Mouse (Mus musculus): ENCODE measurements around the gene Olfr839-ps1. TPM values are rescaled to one million over a fixed set of nuclear protein-coding genes. Genes with fewer than 3 reads are reported as not detected.

The Olfr839-ps1 gene
- not detected in 2 replicates for polyA plus RNA-seq (2015; fragmentation: Nextera tagmentation; extraction: Ambion mirVana)

DNA sequence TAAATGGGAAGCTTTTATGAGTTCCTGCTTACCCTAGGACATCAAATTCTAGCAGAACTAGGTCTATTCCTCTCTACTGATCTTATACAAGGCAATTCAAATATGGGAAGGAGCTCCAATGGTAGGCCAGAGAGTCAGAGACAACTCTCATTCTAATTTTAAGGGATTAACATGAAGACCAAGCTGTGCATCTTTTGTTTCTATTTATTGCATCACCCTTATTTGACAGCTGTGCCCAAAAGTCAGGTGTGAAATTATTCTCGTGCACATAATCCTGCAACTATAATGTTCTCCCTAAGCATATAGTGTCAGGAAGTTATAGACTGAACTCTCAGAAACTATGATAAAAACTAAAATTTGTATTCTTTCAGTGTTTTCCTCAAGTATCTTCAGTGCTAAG lies at the start of gene Olfr839-ps1:
Gene Olfr839-ps1 (minus strand): TSS at position 101 of the 400 bp plus-strand sequence.
- peaks cover 3% of the 10 kb centered on the region; the same call in 1 of the 2 replicates for H3K9me3 ChIP-seq (ENCODE audit: control insufficient read depth, low read length)
- H3K4me2 ChIP-seq (ENCODE audit: low read length) = no peak within 1 kb of the TSS
- 88% methylated on average over 1 of the region's 1 CpGs for WGBS
- no peak for ATAC-seq
- no peaks in the 10 kb centered on the region for H3K27me3 ChIP-seq (replicated peaks; ENCODE audit: control insufficient read depth, insufficient read depth, low read length)
- no peaks in the 10 kb centered on the region for H3K4me1 ChIP-seq (ENCODE audit: control insufficient read depth, insufficient read depth, low read depth, low read length)
- H3K36me3 ChIP-seq (ENCODE audit: control insufficient read depth, insufficient read depth, low read length) = no peaks in the 10 kb centered on the region
- no peak within 1 kb of the TSS for H3K4me3 ChIP-seq (ENCODE audit: low read length)
- no peak within 1 kb of the TSS for H3K27ac ChIP-seq (ENCODE audit: low read depth, low read length)
- H3K9ac ChIP-seq (ENCODE audit: low read depth, low read length) = no peak within 1 kb of the TSS

DNA sequence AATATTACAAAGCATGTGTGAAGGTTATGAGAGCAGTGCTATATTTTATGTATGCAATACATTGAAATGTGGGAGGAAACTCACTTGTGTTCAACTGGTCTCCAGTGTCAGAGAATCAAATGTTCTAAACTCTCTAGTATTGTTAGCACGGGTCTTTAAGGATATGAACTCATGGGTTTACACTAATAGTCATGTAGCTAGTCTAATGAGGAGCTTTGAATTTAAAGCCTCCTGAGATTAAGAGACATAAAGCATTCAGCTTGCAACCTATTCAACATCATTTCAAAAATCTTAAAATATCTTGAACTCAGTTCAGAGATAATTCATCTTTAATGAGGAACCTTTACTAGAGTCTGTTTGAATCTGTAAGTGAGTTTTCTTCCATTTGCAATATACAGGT lies 41.1 kb downstream of the Olfr839-ps1 start, which contains the start of gene Olfr837:
Gene Olfr837 (plus strand): TSS at position 301 of the 400 bp plus-strand sequence.
- H3K4me1 ChIP-seq (ENCODE audit: control insufficient read depth, insufficient read depth, low read depth, low read length) = no peaks in the 10 kb centered on the region
- H3K36me3 ChIP-seq (ENCODE audit: control insufficient read depth, insufficient read depth, low read length) = no peaks in the 10 kb centered on the region
- 67% methylated on average over 1 of the region's 1 CpGs for WGBS
- no peak within 1 kb of the TSS for H3K9ac ChIP-seq (ENCODE audit: low read depth, low read length)
- ATAC-seq = no peak
- H3K4me2 ChIP-seq (ENCODE audit: low read length) = no peak within 1 kb of the TSS
- peaks cover 3% of the 10 kb centered on the region; the same call in 1 of the 2 replicates for H3K9me3 ChIP-seq (ENCODE audit: control insufficient read depth, low read length)
- H3K27me3 ChIP-seq (replicated peaks; ENCODE audit: control insufficient read depth, insufficient read depth, low read length) = no peaks in the 10 kb centered on the region
- H3K27ac ChIP-seq (ENCODE audit: low read depth, low read length) = no peak within 1 kb of the TSS
- H3K4me3 ChIP-seq (ENCODE audit: low read length) = no peak within 1 kb of the TSS

DNA sequence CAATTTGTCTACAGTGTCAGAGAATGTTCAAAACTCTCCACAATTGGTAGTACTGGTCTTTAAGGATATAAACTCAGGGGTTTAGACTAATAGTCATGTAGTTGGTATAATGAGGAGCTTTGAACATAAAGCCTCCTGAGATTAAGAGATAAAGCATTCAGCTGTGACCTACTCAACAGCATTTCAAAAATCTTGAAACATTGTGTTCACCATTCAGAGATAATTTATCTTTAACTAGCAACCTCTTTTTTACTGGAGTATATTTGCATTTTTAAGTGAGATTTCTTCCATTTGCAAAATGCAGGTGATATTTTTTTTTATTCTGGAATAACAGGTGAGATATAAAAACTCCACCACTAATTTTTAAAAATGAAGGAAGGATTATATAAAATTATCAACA lies 57.0 kb downstream of the Olfr839-ps1 start, which contains the start of gene Olfr836:
Gene Olfr836 (plus strand): TSS at position 301 of the 400 bp plus-strand sequence.
- Histone ChIP-seq H3K4me2 (ENCODE audit: low read length) (no peak within 1 kb of the TSS), H3K36me3 (ENCODE audit: control insufficient read depth, insufficient read depth, low read length) (no peaks in the 10 kb centered on the region), H3K27me3 (replicated peaks; ENCODE audit: control insufficient read depth, insufficient read depth, low read length) (no peaks in the 10 kb centered on the region), H3K27ac (ENCODE audit: low read depth, low read length) (no peak within 1 kb of the TSS), H3K9me3 (ENCODE audit: control insufficient read depth, low read length) (no peaks in the 10 kb centered on the region), H3K4me1 (ENCODE audit: control insufficient read depth, insufficient read depth, low read depth, low read length) (no peaks in the 10 kb centered on the region), H3K9ac (ENCODE audit: low read depth, low read length) (no peak within 1 kb of the TSS), H3K4me3 (ENCODE audit: low read length) (no peak within 1 kb of the TSS)
- no peak for ATAC-seq

Other genes with a start within 250 kb of the Olfr839-ps1 start
- not detected in 2 replicates for gene Olfr832, start 240.2 kb downstream of the Olfr839-ps1 start, polyA plus RNA-seq (2015; fragmentation: Nextera tagmentation; extraction: Ambion mirVana)
- gene Olfr834, start 189.3 kb downstream of the Olfr839-ps1 start, polyA plus RNA-seq (2015; fragmentation: Nextera tagmentation; extraction: Ambion mirVana) = not detected in 2 replicates
- not detected in 2 replicates for gene Olfr835, start 144.6 kb downstream of the Olfr839-ps1 start, polyA plus RNA-seq (2015; fragmentation: Nextera tagmentation; extraction: Ambion mirVana)
- gene Olfr836, start 56.9 kb downstream of the Olfr839-ps1 start, polyA plus RNA-seq (2015; fragmentation: Nextera tagmentation; extraction: Ambion mirVana) = not detected in 2 replicates
- gene Olfr837, start 41.0 kb downstream of the Olfr839-ps1 start, polyA plus RNA-seq (2015; fragmentation: Nextera tagmentation; extraction: Ambion mirVana) = not detected in 2 replicates
- gene Olfr843, start 74.7 kb upstream of the Olfr839-ps1 start, polyA plus RNA-seq (2015; fragmentation: Nextera tagmentation; extraction: Ambion mirVana) = not detected in 2 replicates
- not detected in 2 replicates for gene Olfr844, start 139.0 kb upstream of the Olfr839-ps1 start, polyA plus RNA-seq (2015; fragmentation: Nextera tagmentation; extraction: Ambion mirVana)
- not detected in 2 replicates for gene Olfr845, start 159.1 kb upstream of the Olfr839-ps1 start, polyA plus RNA-seq (2015; fragmentation: Nextera tagmentation; extraction: Ambion mirVana)
- gene Olfr846, start 186.7 kb upstream of the Olfr839-ps1 start, polyA plus RNA-seq (2015; fragmentation: Nextera tagmentation; extraction: Ambion mirVana) = not detected in 2 replicates
- not detected in 2 replicates for gene Olfr847, start 201.4 kb upstream of the Olfr839-ps1 start, polyA plus RNA-seq (2015; fragmentation: Nextera tagmentation; extraction: Ambion mirVana)

Data from hindbrain, embryonic 16.5 days (tissue).